Mouse (Mus musculus): ENCODE data around the gene Pex7. TPM values are rescaled to one million over a fixed set of nuclear protein-coding genes. Genes with fewer than 3 reads are reported as not detected.

Pex7 gene
- polyA plus RNA-seq, 1 experiment = 27.6 TPM

DNA sequence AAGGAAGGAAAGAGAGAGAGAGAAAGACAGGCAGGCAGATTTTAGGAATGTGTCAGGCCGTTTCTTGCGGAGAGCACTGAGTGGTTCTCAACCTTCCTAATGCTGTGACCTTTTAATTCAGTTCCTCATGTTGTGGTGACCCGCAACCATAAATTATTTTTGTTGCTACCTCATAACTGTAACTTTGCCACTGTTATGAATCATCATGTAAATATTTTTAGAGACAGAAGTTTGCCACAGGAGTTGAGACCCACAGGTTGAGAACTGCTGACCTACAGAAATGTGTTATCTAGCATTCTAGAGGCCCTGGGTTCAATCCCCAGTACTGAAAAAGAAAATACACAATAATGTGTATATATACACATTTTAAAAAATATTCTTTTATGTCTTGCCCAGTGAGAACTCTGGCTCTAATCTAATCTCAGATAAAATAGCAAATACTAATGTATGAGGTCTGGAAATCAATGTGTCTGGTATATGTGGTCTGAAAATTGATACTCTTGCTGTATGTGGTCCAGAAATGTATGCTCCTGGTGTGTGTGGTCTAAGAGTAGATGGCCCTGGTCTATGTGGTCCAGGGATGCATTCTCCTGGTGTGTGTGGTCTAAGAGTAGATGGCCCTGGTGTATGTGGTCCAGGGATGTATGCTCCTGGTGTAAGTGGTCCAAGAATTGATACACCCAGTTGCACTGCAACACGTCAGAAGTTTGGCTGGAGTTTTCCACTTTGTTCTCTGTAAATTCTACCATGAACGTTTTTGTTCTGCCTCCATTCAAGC lies 76.2 kb downstream of the Pex7 start:
- H3K4me1 ChIP-seq (ENCODE audit: control insufficient read depth, insufficient read depth, low read length) = no peaks in the 10 kb centered on the region
- TF ChIP-seq CTCF (IDR thresholded peaks at IDR 0.05; ENCODE audit: low read depth, low read length) = no peak

DNA sequence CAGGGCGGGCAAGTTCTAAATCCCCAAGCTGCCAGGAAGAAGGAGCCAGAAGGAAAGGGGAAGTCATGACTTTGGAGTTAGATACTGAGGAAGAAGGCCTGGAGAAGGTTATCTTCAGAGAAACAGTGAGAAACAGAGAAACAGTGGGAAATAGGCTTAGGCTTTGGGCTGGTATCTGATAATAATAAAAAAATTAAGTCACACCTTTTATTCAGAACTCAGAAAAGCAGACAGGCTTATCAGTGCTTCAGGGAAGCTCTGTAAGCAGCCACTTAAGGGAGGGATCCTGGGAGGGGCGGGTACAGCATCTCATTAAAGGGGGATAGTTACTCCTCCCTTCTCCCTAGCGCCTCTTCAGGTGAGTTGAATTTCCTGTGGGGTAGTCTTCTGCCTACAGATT lies 86.5 kb downstream of the Pex7 start:
- no peaks in the 10 kb centered on the region for H3K4me1 ChIP-seq (ENCODE audit: control insufficient read depth, insufficient read depth, low read length)

More for the DNA sequence above, 76.2 kb downstream of the Pex7 start:
- H3K4me3 ChIP-seq (ENCODE audit: insufficient read depth, low read length) = no peak overlapping the region
- H3K27ac ChIP-seq (ENCODE audit: insufficient read depth, low read depth, low read length) = no peak overlapping the region

GRCm38 (mm10) chr10:19818723-19819355 lies 88.7 kb downstream of the Pex7 start:
- H3K4me1 ChIP-seq (ENCODE audit: control insufficient read depth, insufficient read depth, low read length) = no peaks in the 10 kb centered on the region
- no peak overlapping the region for H3K4me3 ChIP-seq (ENCODE audit: insufficient read depth, low read length)
- H3K27ac ChIP-seq (ENCODE audit: insufficient read depth, low read depth, low read length) = no peak overlapping the region
- TF ChIP-seq POLR2A (IDR thresholded peaks at IDR 0.05; ENCODE audit: borderline replicate concordance, low read depth, low read length) (no peak), CTCF (IDR thresholded peaks at IDR 0.05; ENCODE audit: low read depth, low read length) (no peak)

More for the DNA sequence above, 86.5 kb downstream of the Pex7 start:
- no peak for TF ChIP-seq CTCF (IDR thresholded peaks at IDR 0.05; ENCODE audit: low read depth, low read length)
- TF ChIP-seq POLR2A (IDR thresholded peaks at IDR 0.05; ENCODE audit: borderline replicate concordance, low read depth, low read length) = no peak
- Histone ChIP-seq H3K27ac (ENCODE audit: insufficient read depth, low read depth, low read length) (no peak overlapping the region), H3K4me3 (ENCODE audit: insufficient read depth, low read length) (no peak overlapping the region)

DNA sequence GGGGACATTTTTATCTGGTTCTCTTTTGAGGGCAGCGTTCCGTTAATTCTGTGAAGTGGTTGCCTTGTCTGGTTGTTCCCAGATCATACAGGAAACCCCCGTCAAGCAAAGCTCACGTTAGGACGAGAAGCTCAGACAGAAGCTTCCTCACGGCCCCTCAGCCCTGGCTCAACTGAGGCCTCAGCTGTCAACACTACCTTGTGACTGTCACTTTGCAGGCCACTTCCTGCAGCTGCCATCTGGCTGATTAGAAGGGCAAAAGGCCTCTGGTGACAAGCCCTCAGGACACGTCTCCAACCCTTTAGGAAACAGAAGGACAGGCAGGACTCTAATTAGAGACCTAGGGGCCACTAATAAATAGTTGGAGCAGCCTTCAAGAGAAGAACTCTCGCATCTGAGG lies 92.1 kb downstream of the Pex7 start:
- TF ChIP-seq POLR2A (IDR thresholded peaks at IDR 0.05; ENCODE audit: borderline replicate concordance, low read depth, low read length) (no peak), CTCF (IDR thresholded peaks at IDR 0.05; ENCODE audit: low read depth, low read length) (no peak)
- Histone ChIP-seq H3K4me1 (ENCODE audit: control insufficient read depth, insufficient read depth, low read length) (no peaks in the 10 kb centered on the region), H3K27ac (ENCODE audit: insufficient read depth, low read depth, low read length) (no peak overlapping the region), H3K4me3 (ENCODE audit: insufficient read depth, low read length) (no peak overlapping the region)

- Histone ChIP-seq H3K4me3 (ENCODE audit: insufficient read depth, low read length) (no peak overlapping the region), H3K4me1 (ENCODE audit: control insufficient read depth, insufficient read depth, low read length) (no peaks in the 10 kb centered on the region), H3K27ac (ENCODE audit: insufficient read depth, low read depth, low read length) (no peak overlapping the region)
- TF ChIP-seq CTCF (IDR thresholded peaks at IDR 0.05; ENCODE audit: low read depth, low read length) (0 out of 2 replicates have a peak, but pooled peaks have one; percentile 23), POLR2A (IDR thresholded peaks at IDR 0.05; ENCODE audit: borderline replicate concordance, low read depth, low read length) (no peak)
Observed at GRCm38 (mm10) chr10:19811436-19812172, 95.9 kb downstream of the Pex7 start.

GRCm38 (mm10) chr10:19804763-19805162 lies 102.7 kb downstream of the Pex7 start:
- Histone ChIP-seq H3K27ac (ENCODE audit: insufficient read depth, low read depth, low read length) (no peak overlapping the region), H3K4me1 (ENCODE audit: control insufficient read depth, insufficient read depth, low read length) (no peaks in the 10 kb centered on the region; the same call in 1 of the 2 replicates)
- TF ChIP-seq POLR2A (IDR thresholded peaks at IDR 0.05; ENCODE audit: borderline replicate concordance, low read depth, low read length) (no peak), CTCF (IDR thresholded peaks at IDR 0.05; ENCODE audit: low read depth, low read length) (no peak)

More at GRCm38 (mm10) chr10:19804763-19805162, 102.7 kb downstream of the Pex7 start:
- no peak overlapping the region for H3K4me3 ChIP-seq (ENCODE audit: insufficient read depth, low read length)

Other genes with a start within 250 kb of the Pex7 start
- not detected in 2 replicates for gene Il20ra, start 195.1 kb downstream of the Pex7 start, polyA plus RNA-seq (2012; ENCODE audit: insufficient read depth, insufficient read length, missing spikeins)
- gene Slc35d3, start 56.2 kb downstream of the Pex7 start, polyA plus RNA-seq (2012; ENCODE audit: insufficient read depth, insufficient read length, missing spikeins) = not detected in 2 replicates
- 21.5 and 22.0 TPM in 2 replicates for gene Map3k5, start 26.8 kb upstream of the Pex7 start, polyA plus RNA-seq (2012; ENCODE audit: insufficient read depth, insufficient read length, missing spikeins)
- gene Map7, start 240.8 kb upstream of the Pex7 start, polyA plus RNA-seq (2012; ENCODE audit: insufficient read depth, insufficient read length, missing spikeins) = 0.55 TPM in 1 of 2 replicates, not detected in the other